In genomic region chr12:79912281-79913063, GRCm38 (mm10) we compare ENCODE assay signal across 15 mouse cellular contexts.
DNase-seq lines count a peak whose midpoint lies in the region; ATAC-seq and TF ChIP-seq lines count a peak whose summit lies in the region.
"Had no signal": no experiment of that assay in that cellular context is flagged by ENCODE, and none has a peak within 500 bp of the region (broad histone marks: within the 10 kb centered on the region; RNA-seq: fewer than 3 reads in every experiment).

No protein-coding gene starts in this region.

- TF ChIP-seq POLR2A in MEL (IDR thresholded peaks at IDR 0.05; ENCODE audit: control insufficient read depth in 1 of 2, insufficient read depth in 1 of 2, low read depth in 1 of 2, low read length in 2 of 2, poor library complexity in 1 of 2): no peak

- ATAC-seq in hindbrain, embryonic 16.5 days: no peak
- peak; percentile 85 for ATAC-seq in common myeloid progenitor, adult 5-6 weeks (replicated peaks; ENCODE audit: low read depth, poor library complexity, severe bottlenecking)
- no peak for ATAC-seq in hindbrain, postnatal 0 days
- no peak for ATAC-seq in inflammation-experienced regulatory T-cells, adult 6 months
- ATAC-seq: liver, embryonic 12.5 days had no signal

- H3K9ac ChIP-seq in hindbrain, embryonic 16.5 days (ENCODE audit: low read depth, low read length): no peak overlapping the region
- no peak overlapping the region for H3K9ac ChIP-seq in MEL (ENCODE audit: control insufficient read depth, low read depth, low read length, poor library complexity, severe bottlenecking)
- no peak overlapping the region for H3K9ac ChIP-seq in hindbrain, postnatal 0 days (replicated peaks; ENCODE audit: low read length)
- H3K9ac ChIP-seq: embryonic facial prominence, embryonic 15.5 days; liver, embryonic 12.5 days; lung, embryonic 15.5 days had no signal

- peaks cover 6% of the 10 kb centered on the region; the same call in 1 of the 2 replicates for H3K9me3 ChIP-seq in hindbrain, embryonic 10.5 days
- H3K9me3 ChIP-seq in hindbrain, embryonic 16.5 days (ENCODE audit: control insufficient read depth, low read length): no peaks in the 10 kb centered on the region
- no peaks in the 10 kb centered on the region for H3K9me3 ChIP-seq in MEL (replicated peaks; ENCODE audit: insufficient read depth, low read length)
- no peaks in the 10 kb centered on the region for H3K9me3 ChIP-seq in hindbrain, postnatal 0 days (ENCODE audit: low read length)
- H3K9me3 ChIP-seq: embryonic facial prominence, embryonic 15.5 days; lung, embryonic 15.5 days had no signal

- TF ChIP-seq RAD21 in MEL (IDR thresholded peaks at IDR 0.05; ENCODE audit: low read depth, low read length): no peak

- TF ChIP-seq EP300 in MEL (IDR thresholded peaks at IDR 0.05; ENCODE audit: low read depth in 1 of 2, low read length in 2 of 2): no peak

- H3K4me2 ChIP-seq in hindbrain, embryonic 16.5 days (ENCODE audit: low read length): no peak overlapping the region
- H3K4me2 ChIP-seq in hindbrain, postnatal 0 days (ENCODE audit: low read depth, low read length): no peak overlapping the region
- H3K4me2 ChIP-seq: embryonic facial prominence, embryonic 15.5 days; liver, embryonic 12.5 days; lung, embryonic 15.5 days had no signal

- peaks cover 66% of the 10 kb centered on the region for H3K4me1 ChIP-seq in hindbrain, embryonic 10.5 days (replicated peaks)
- H3K4me1 ChIP-seq in hindbrain, embryonic 16.5 days (ENCODE audit: control insufficient read depth, insufficient read depth, low read depth, low read length): peaks cover 7% of the 10 kb centered on the region
- H3K4me1 ChIP-seq in MEL (ENCODE audit: control insufficient read depth in 1 of 2, insufficient read depth in 2 of 2, low read length in 2 of 2): no peaks in the 10 kb centered on the region
- H3K4me1 ChIP-seq in hindbrain, postnatal 0 days (ENCODE audit: insufficient read depth, low read length): no peaks in the 10 kb centered on the region; the same call in 1 of the 2 replicates

- WGBS in hindbrain, embryonic 10.5 days: 89% methylated on average over 10 of the region's 10 CpGs
- 87% methylated on average over 10 of the region's 10 CpGs for WGBS in hindbrain, embryonic 16.5 days
- WGBS in hindbrain, postnatal 0 days: 89% methylated on average over 10 of the region's 10 CpGs

- no peak overlapping the region for H3K4me3 ChIP-seq in hindbrain, embryonic 10.5 days
- H3K4me3 ChIP-seq in hindbrain, embryonic 16.5 days (ENCODE audit: low read length): no peak overlapping the region
- H3K4me3 ChIP-seq in MEL (ENCODE audit: control insufficient read depth in 1 of 2, insufficient read depth in 1 of 2, low read depth in 2 of 2, low read length in 2 of 2): no peak overlapping the region
- H3K4me3 ChIP-seq in hindbrain, postnatal 0 days (ENCODE audit: low read length): no peak overlapping the region
- H3K4me3 ChIP-seq: embryonic facial prominence, embryonic 15.5 days; liver, embryonic 12.5 days; lung, embryonic 15.5 days had no signal

- H3K36me3 ChIP-seq in hindbrain, embryonic 10.5 days: peaks cover 7% of the 10 kb centered on the region; the same call in 1 of the 2 replicates
- H3K36me3 ChIP-seq in hindbrain, embryonic 16.5 days (ENCODE audit: control insufficient read depth, insufficient read depth, low read length): no peaks in the 10 kb centered on the region
- no peaks in the 10 kb centered on the region for H3K36me3 ChIP-seq in MEL (ENCODE audit: control insufficient read depth in 1 of 2, insufficient read depth in 2 of 2, low read length in 2 of 2)
- H3K36me3 ChIP-seq in hindbrain, postnatal 0 days (ENCODE audit: insufficient read depth, low read length): no peaks in the 10 kb centered on the region
- H3K36me3 ChIP-seq: embryonic facial prominence, embryonic 15.5 days; G1E; liver, embryonic 12.5 days; lung, embryonic 15.5 days had no signal

- no peak for DNase-seq in hindbrain, embryonic 10.5 days (ENCODE audit: low spot score)
- peak; percentile 20 for DNase-seq in MEL (ENCODE audit: low read depth, low spot score)
- DNase-seq in hindbrain, postnatal 0 days (ENCODE audit: low spot score): no peak
- no peak for DNase-seq in heart, adult 8-10 months (ENCODE audit: low spot score)
- DNase-seq: cerebellum, adult 2 months; gastrocnemius, postnatal 36 days; kidney, adult 2 months; kidney, postnatal 36 days had no signal

- H3K27ac ChIP-seq in hindbrain, embryonic 10.5 days: peak overlapping the region; percentile 75
- H3K27ac ChIP-seq in hindbrain, embryonic 16.5 days (ENCODE audit: low read depth, low read length): no peak overlapping the region
- no peak overlapping the region for H3K27ac ChIP-seq in MEL (ENCODE audit: control insufficient read depth, low read depth, low read length)
- peak overlapping the region; percentile 54; the same call in 1 of the 2 replicates for H3K27ac ChIP-seq in hindbrain, postnatal 0 days
- H3K27ac ChIP-seq: embryonic facial prominence, embryonic 15.5 days; liver, embryonic 12.5 days had no signal

- H3K79me2 ChIP-seq in MEL (ENCODE audit: control insufficient read depth, insufficient read depth, low read length, poor library complexity): no peaks in the 10 kb centered on the region

- no peak for TF ChIP-seq CTCF in MEL (IDR thresholded peaks at IDR 0.05 in 2 of 3, conservative IDR thresholded peaks at IDR 0.05 in 1 of 3; ENCODE audit: control insufficient read depth in 1 of 3, insufficient read depth in 1 of 3, low read depth in 2 of 3, low read length in 3 of 3, poor library complexity in 1 of 3, severe bottlenecking in 1 of 3)
- no peak for TF ChIP-seq CTCF in hindbrain, postnatal 0 days (IDR thresholded peaks at IDR 0.05; ENCODE audit: low read depth)

- no peaks in the 10 kb centered on the region for H3K27me3 ChIP-seq in hindbrain, embryonic 10.5 days (ENCODE audit: insufficient read depth, poor library complexity, severe bottlenecking)
- no peaks in the 10 kb centered on the region for H3K27me3 ChIP-seq in hindbrain, embryonic 16.5 days (replicated peaks; ENCODE audit: control insufficient read depth, insufficient read depth, low read length)
- H3K27me3 ChIP-seq in MEL (ENCODE audit: control insufficient read depth in 1 of 2, insufficient read depth in 2 of 2, low read length in 2 of 2): no peaks in the 10 kb centered on the region
- H3K27me3 ChIP-seq in hindbrain, postnatal 0 days (ENCODE audit: insufficient read depth, low read length): no peaks in the 10 kb centered on the region
- H3K27me3 ChIP-seq: embryonic facial prominence, embryonic 15.5 days; liver, embryonic 12.5 days; lung, embryonic 15.5 days had no signal

TF ChIP-seq in MEL, 35 proteins besides CTCF, POLR2A, EP300 and RAD21:
- TF ChIP-seq ZC3H11A (IDR thresholded peaks at IDR 0.05; ENCODE audit: low read depth, low read length) (no peak), SMC3 (IDR thresholded peaks at IDR 0.05; ENCODE audit: low read depth, low read length) (no peak), E2F4 (IDR thresholded peaks at IDR 0.05; ENCODE audit: borderline replicate concordance, low read depth, low read length) (no peak), KAT2A (conservative IDR thresholded peaks at IDR 0.05; ENCODE audit: low read depth, low read length) (no peak), MAX (IDR thresholded peaks at IDR 0.05; ENCODE audit: low read length) (no peak), NELFE (IDR thresholded peaks at IDR 0.05; ENCODE audit: low read depth, low read length) (no peak), CHD2 (IDR thresholded peaks at IDR 0.05; ENCODE audit: low read length) (no peak), MXI1 (IDR thresholded peaks at IDR 0.05; ENCODE audit: low read depth, low read length) (no peak), GABPA (IDR thresholded peaks at IDR 0.05; ENCODE audit: low read depth, low read length) (no peak), TBP (IDR thresholded peaks at IDR 0.05; ENCODE audit: low read depth, low read length) (no peak), POLR2AphosphoS5 (IDR thresholded peaks at IDR 0.05; ENCODE audit: borderline replicate concordance, low read depth, low read length) (no peak), GATA1 (IDR thresholded peaks at IDR 0.05; ENCODE audit: low read depth, low read length) (no peak), USF1 (IDR thresholded peaks at IDR 0.05; ENCODE audit: low read depth, low read length) (no peak), ZKSCAN1 (IDR thresholded peaks at IDR 0.05; ENCODE audit: low read depth, low read length) (no peak), MYC (IDR thresholded peaks at IDR 0.05; ENCODE audit: low read depth, low read length) (no peak), MEF2A (IDR thresholded peaks at IDR 0.05; ENCODE audit: extremely low read depth, insufficient replicate concordance, low read depth, low read length, poor library complexity, severe bottlenecking) (no peak), BHLHE40 (IDR thresholded peaks at IDR 0.05; ENCODE audit: borderline replicate concordance, low read depth, low read length) (no peak), ELF1 (IDR thresholded peaks at IDR 0.05; ENCODE audit: low read depth, low read length) (no peak), NRF1 (IDR thresholded peaks at IDR 0.05; ENCODE audit: insufficient read depth, low read depth, low read length, poor library complexity, severe bottlenecking) (no peak)
TF ChIP-seq in MEL: peak in this region for 0.

Comparison
In these comparisons a context has a peak if more than half of its experiments do, and no peak if none do; other contexts are left out.
1. H3K27ac ChIP-seq: peak in hindbrain, embryonic 10.5 days (single experiment) and hindbrain, postnatal 0 days (single experiment); none in hindbrain, embryonic 16.5 days (single experiment) and MEL (single experiment).